Mouse (Mus musculus) limb, embryonic 10.5 days (tissue): ENCODE data around the gene Myl7. TPM values are rescaled to one million over a fixed set of nuclear protein-coding genes. Genes with fewer than 3 reads are reported as not detected.

ENCODE experiments used
- DNase-seq: peaks from one replicate; pipeline ENCODE4 v3.0.0-alpha.2; 2017; ENCODE audit warnings: low spot score
- H3K27ac ChIP-seq: fragments of 300-500 bp; sonication (generic); 2 replicates; pipeline ENCODE4 v1.5.1; 2016; ENCODE audit warnings: mild to moderate bottlenecking
- H3K27me3 ChIP-seq: fragments of 300-500 bp; sonication (generic); 2 replicates; pipeline ENCODE4 v1.6.1; 2016; ENCODE audit warnings: low read depth, mild to moderate bottlenecking; ENCODE audit not compliant: poor library complexity, severe bottlenecking
- H3K36me3 ChIP-seq: fragments of 300-500 bp; sonication (generic); 2 replicates; pipeline ENCODE4 v1.6.1; 2016; ENCODE audit warnings: mild to moderate bottlenecking, moderate library complexity
- H3K4me1 ChIP-seq: fragments of 300-500 bp; sonication (generic); 2 replicates; pipeline ENCODE4 v1.6.1; 2016
- H3K4me3 ChIP-seq: fragments of 300-500 bp; sonication (generic); 2 replicates; pipeline ENCODE4 v1.5.1; 2016; ENCODE audit warnings: mild to moderate bottlenecking, moderate library complexity
- H3K9me3 ChIP-seq: fragments of 300-500 bp; sonication (generic); replicated peaks from 2 replicates; pipeline ENCODE4 v1.6.1; 2016; ENCODE audit warnings: mild to moderate bottlenecking
- WGBS: fragments of 180-500 bp; shearing (Covaris S2); methylation state at CpG from one replicate; pipeline ENCODE4 v1.1.7; 2016; 5-methylcytosine and 5-hydroxymethylcytosine counted together
- polyA plus RNA-seq: library from polyadenylated mRNA; unstranded; fragments of >200 nt; fragmentation: Nextera tagmentation; extraction: Ambion mirVana; gene quantifications from 2 replicates; pipeline ENCODE4 v1.2.1, GENCODE M21; 2016

Myl7 gene
- polyA plus RNA-seq, 1 experiment from 2014 or later = 6.8 TPM

GRCm38 (mm10) chr11:5858723-5859122, 39.9 kb downstream of the Myl7 start:
- 83% methylated on average over 1 of the region's 1 CpGs for WGBS

GRCm38 (mm10) chr11:5856479-5857130, 42.0 kb downstream of the Myl7 start:
- no peaks in the 10 kb centered on the region for H3K36me3 ChIP-seq
- 81% methylated on average over 8 of the region's 8 CpGs for WGBS
- peaks cover 25% of the 10 kb centered on the region for H3K27me3 ChIP-seq
- H3K9me3 ChIP-seq = no peaks in the 10 kb centered on the region
- peaks cover 16% of the 10 kb centered on the region for H3K4me1 ChIP-seq
- no peak overlapping the region for H3K27ac ChIP-seq
- no peak overlapping the region for H3K4me3 ChIP-seq
- DNase-seq = no peak

More at GRCm38 (mm10) chr11:5858723-5859122, 39.9 kb downstream of the Myl7 start:
- Histone ChIP-seq H3K27me3 (peaks cover 46% of the 10 kb centered on the region), H3K4me1 (peaks cover 31% of the 10 kb centered on the region), H3K4me3 (no peak overlapping the region), H3K36me3 (no peaks in the 10 kb centered on the region), H3K9me3 (no peaks in the 10 kb centered on the region), H3K27ac (no peak overlapping the region)
- DNase-seq = no peak

GRCm38 (mm10) chr11:5855902-5856301, 42.7 kb downstream of the Myl7 start:
- 50% methylated on average over 7 of the region's 7 CpGs for WGBS
- Histone ChIP-seq H3K27ac (peak overlapping the region; percentile 3; the same call in 1 of the 2 replicates), H3K4me3 (no peak overlapping the region), H3K4me1 (peaks cover 11% of the 10 kb centered on the region), H3K27me3 (peaks cover 18% of the 10 kb centered on the region), H3K9me3 (no peaks in the 10 kb centered on the region), H3K36me3 (no peaks in the 10 kb centered on the region)
- DNase-seq = no peak

GRCm38 (mm10) chr11:5855481-5855880, 43.1 kb downstream of the Myl7 start:
- Histone ChIP-seq H3K4me3 (no peak overlapping the region), H3K27me3 (peaks cover 13% of the 10 kb centered on the region), H3K27ac (no peak overlapping the region)

GRCm38 (mm10) chr11:5852314-5852713, 46.3 kb downstream of the Myl7 start:
- Histone ChIP-seq H3K36me3 (no peaks in the 10 kb centered on the region), H3K4me1 (peaks cover 11% of the 10 kb centered on the region), H3K27me3 (no peaks in the 10 kb centered on the region), H3K27ac (no peak overlapping the region), H3K9me3 (no peaks in the 10 kb centered on the region), H3K4me3 (no peak overlapping the region)
- WGBS = 61% methylated on average over 1 of the region's 1 CpGs
- DNase-seq = no peak

More at GRCm38 (mm10) chr11:5855481-5855880, 43.1 kb downstream of the Myl7 start:
- H3K4me1 ChIP-seq = peaks cover 11% of the 10 kb centered on the region
- H3K9me3 ChIP-seq = no peaks in the 10 kb centered on the region
- no peak for DNase-seq
- H3K36me3 ChIP-seq = no peaks in the 10 kb centered on the region

- H3K4me3 ChIP-seq = no peak overlapping the region
- 82% methylated on average over 4 of the region's 4 CpGs for WGBS
- H3K27me3 ChIP-seq = no peaks in the 10 kb centered on the region
- no peak for DNase-seq
- H3K36me3 ChIP-seq = no peaks in the 10 kb centered on the region
- H3K4me1 ChIP-seq = peaks cover 10% of the 10 kb centered on the region
- no peak overlapping the region for H3K27ac ChIP-seq
- no peaks in the 10 kb centered on the region for H3K9me3 ChIP-seq
Measured at GRCm38 (mm10) chr11:5851021-5851736, 47.4 kb downstream of the Myl7 start.

GRCm38 (mm10) chr11:5850452-5850851, 48.1 kb downstream of the Myl7 start:
- Histone ChIP-seq H3K27me3 (no peaks in the 10 kb centered on the region), H3K4me1 (peaks cover 3% of the 10 kb centered on the region; the same call in 1 of the 2 replicates), H3K9me3 (no peaks in the 10 kb centered on the region), H3K27ac (no peak overlapping the region), H3K4me3 (no peak overlapping the region), H3K36me3 (no peaks in the 10 kb centered on the region)
- WGBS = 62% methylated on average over 5 of the region's 5 CpGs
- DNase-seq = no peak

GRCm38 (mm10) chr11:5849316-5849715, 49.3 kb downstream of the Myl7 start:
- Histone ChIP-seq H3K27ac (no peak overlapping the region), H3K4me3 (no peak overlapping the region), H3K4me1 (0 out of 2 replicates have a peak, but pooled peaks cover 3% of the 10 kb centered on the region), H3K36me3 (no peaks in the 10 kb centered on the region), H3K9me3 (no peaks in the 10 kb centered on the region), H3K27me3 (no peaks in the 10 kb centered on the region)
- WGBS = 84% methylated on average over 2 of the region's 2 CpGs
- no peak for DNase-seq

GRCm38 (mm10) chr11:5848741-5849140, 49.8 kb downstream of the Myl7 start:
- DNase-seq = no peak
- Histone ChIP-seq H3K4me1 (0 out of 2 replicates have a peak, but pooled peaks cover 3% of the 10 kb centered on the region), H3K4me3 (no peak overlapping the region), H3K27ac (no peak overlapping the region), H3K36me3 (no peaks in the 10 kb centered on the region), H3K27me3 (no peaks in the 10 kb centered on the region), H3K9me3 (no peaks in the 10 kb centered on the region)
- WGBS = 71% methylated on average over 6 of the region's 6 CpGs

GRCm38 (mm10) chr11:5846639-5847345, 51.8 kb downstream of the Myl7 start:
- DNase-seq = no peak
- no peak overlapping the region for H3K27ac ChIP-seq
- H3K4me1 ChIP-seq = no peaks in the 10 kb centered on the region
- no peaks in the 10 kb centered on the region for H3K36me3 ChIP-seq
- H3K9me3 ChIP-seq = no peaks in the 10 kb centered on the region
- H3K27me3 ChIP-seq = no peaks in the 10 kb centered on the region
- WGBS = 79% methylated on average over 7 of the region's 7 CpGs
- H3K4me3 ChIP-seq = no peak overlapping the region
